Mouse (Mus musculus): ENCODE data around the gene Trim2. TPM values are rescaled to one million over a fixed set of nuclear protein-coding genes. Genes with fewer than 3 reads are reported as not detected.

Gene Trim2
- polyA plus RNA-seq (2016; fragmentation: Nextera tagmentation; extraction: Ambion mirVana), result 176 and 184 TPM in 2 replicates

- peak within 1 kb of the TSS; percentile 47 for H3K4me3 ChIP-seq
These were observed at the start of gene Trim2 for GRCm38 (mm10) chr3:84306777-84307176. TSS of gene Trim2 (minus strand) at chr3:84306877.

GRCm38 (mm10) chr3:84355930-84356689, 49.4 kb upstream of the Trim2 start:
- Histone ChIP-seq H3K27ac (replicated peaks) (no peak overlapping the region), H3K27me3 (peaks cover 4% of the 10 kb centered on the region; the same call in 1 of the 2 replicates), H3K4me1 (peaks cover 7% of the 10 kb centered on the region; the same call in 1 of the 2 replicates), H3K9ac (replicated peaks) (no peak overlapping the region), H3K9me3 (no peaks in the 10 kb centered on the region), H3K4me3 (no peak overlapping the region), H3K36me3 (no peaks in the 10 kb centered on the region), H3K4me2 (replicated peaks) (no peak overlapping the region)
- 52% methylated on average over 12 of the region's 12 CpGs for WGBS
- no peak for ATAC-seq (ENCODE audit: low FRiP score, low read depth)

More at GRCm38 (mm10) chr3:84306777-84307176, at the start of gene Trim2:
- no peak within 1 kb of the TSS for H3K9ac ChIP-seq (replicated peaks)
- 0 out of 2 replicates have a peak, but pooled peaks cover under 1% of the 10 kb centered on the region for H3K27me3 ChIP-seq
- WGBS, result 87% methylated on average over 3 of the region's 3 CpGs
- H3K9me3 ChIP-seq, result 0 out of 2 replicates have a peak, but pooled peaks cover 8% of the 10 kb centered on the region
- H3K27ac ChIP-seq (replicated peaks), result peak within 1 kb of the TSS; percentile 90
- peak within 1 kb of the TSS; percentile 79 for H3K4me2 ChIP-seq (replicated peaks)
- no peak for ATAC-seq (ENCODE audit: low FRiP score, low read depth)
- H3K4me1 ChIP-seq, result peaks cover 32% of the 10 kb centered on the region
- H3K36me3 ChIP-seq, result no peaks in the 10 kb centered on the region

GRCm38 (mm10) chr3:84352353-84353034, 45.8 kb upstream of the Trim2 start:
- H3K9ac ChIP-seq (replicated peaks), result no peak overlapping the region
- no peaks in the 10 kb centered on the region for H3K9me3 ChIP-seq
- H3K27me3 ChIP-seq, result peaks cover 17% of the 10 kb centered on the region
- H3K27ac ChIP-seq (replicated peaks), result no peak overlapping the region
- 40% methylated on average over 5 of the region's 5 CpGs for WGBS
- H3K36me3 ChIP-seq, result no peaks in the 10 kb centered on the region
- peaks cover 13% of the 10 kb centered on the region; the same call in 1 of the 2 replicates for H3K4me1 ChIP-seq
- H3K4me2 ChIP-seq (replicated peaks), result no peak overlapping the region
- H3K4me3 ChIP-seq, result no peak overlapping the region
- ATAC-seq (ENCODE audit: low FRiP score, low read depth), result 0 out of 2 replicates have a peak, but pooled peaks have one; percentile 58

GRCm38 (mm10) chr3:84350311-84350710, 43.6 kb upstream of the Trim2 start:
- Histone ChIP-seq H3K9me3 (no peaks in the 10 kb centered on the region), H3K4me3 (no peak overlapping the region), H3K4me2 (replicated peaks) (no peak overlapping the region), H3K9ac (replicated peaks) (no peak overlapping the region), H3K27me3 (peaks cover 24% of the 10 kb centered on the region), H3K36me3 (no peaks in the 10 kb centered on the region), H3K27ac (replicated peaks) (no peak overlapping the region), H3K4me1 (peaks cover 11% of the 10 kb centered on the region)
- ATAC-seq (ENCODE audit: low FRiP score, low read depth), result no peak
- 76% methylated on average over 6 of the region's 6 CpGs for WGBS

- ATAC-seq (ENCODE audit: low FRiP score, low read depth), result no peak
- H3K9ac ChIP-seq (replicated peaks), result no peak overlapping the region
- H3K27me3 ChIP-seq, result peaks cover 24% of the 10 kb centered on the region
- no peak overlapping the region for H3K4me2 ChIP-seq (replicated peaks)
- H3K36me3 ChIP-seq, result no peaks in the 10 kb centered on the region
- H3K4me1 ChIP-seq, result peaks cover 15% of the 10 kb centered on the region
- H3K9me3 ChIP-seq, result no peaks in the 10 kb centered on the region
- WGBS, result 94% methylated on average over 10 of the region's 10 CpGs
- no peak overlapping the region for H3K27ac ChIP-seq (replicated peaks)
- no peak overlapping the region for H3K4me3 ChIP-seq
These were observed 43.1 kb upstream of the Trim2 start for GRCm38 (mm10) chr3:84349771-84350170.

GRCm38 (mm10) chr3:84347426-84347825, 40.7 kb upstream of the Trim2 start:
- Histone ChIP-seq H3K27ac (replicated peaks) (no peak overlapping the region), H3K4me3 (no peak overlapping the region), H3K27me3 (peaks cover 20% of the 10 kb centered on the region; the same call in 1 of the 2 replicates), H3K9me3 (no peaks in the 10 kb centered on the region), H3K36me3 (no peaks in the 10 kb centered on the region), H3K4me1 (peaks cover 16% of the 10 kb centered on the region), H3K4me2 (replicated peaks) (no peak overlapping the region), H3K9ac (replicated peaks) (no peak overlapping the region)
- ATAC-seq (ENCODE audit: low FRiP score, low read depth), result no peak
- WGBS, result 77% methylated on average over 4 of the region's 4 CpGs

- Histone ChIP-seq H3K9ac (replicated peaks) (no peak overlapping the region), H3K4me2 (replicated peaks) (no peak overlapping the region), H3K27me3 (peaks cover 22% of the 10 kb centered on the region; the same call in 1 of the 2 replicates), H3K4me1 (peaks cover 16% of the 10 kb centered on the region), H3K36me3 (no peaks in the 10 kb centered on the region), H3K27ac (replicated peaks) (no peak overlapping the region), H3K4me3 (no peak overlapping the region), H3K9me3 (no peaks in the 10 kb centered on the region)
- WGBS, result 33% methylated on average over 10 of the region's 10 CpGs
- no peak for ATAC-seq (ENCODE audit: low FRiP score, low read depth)
These were observed 39.9 kb upstream of the Trim2 start for GRCm38 (mm10) chr3:84346456-84347150.

- WGBS, result 47% methylated on average over 6 of the region's 6 CpGs
- no peaks in the 10 kb centered on the region for H3K36me3 ChIP-seq
- no peak; the same call in 1 of the 2 replicates for ATAC-seq (ENCODE audit: low FRiP score, low read depth)
- peaks cover 22% of the 10 kb centered on the region; the same call in 1 of the 2 replicates for H3K27me3 ChIP-seq
- H3K27ac ChIP-seq (replicated peaks), result no peak overlapping the region
- 0 out of 2 replicates have a peak overlapping the region, but pooled peaks have one; percentile 31 for H3K9ac ChIP-seq (replicated peaks)
- H3K9me3 ChIP-seq, result no peaks in the 10 kb centered on the region
- H3K4me1 ChIP-seq, result peaks cover 23% of the 10 kb centered on the region
- 0 out of 2 replicates have a peak overlapping the region, but pooled peaks have one; percentile 37 for H3K4me3 ChIP-seq
- H3K4me2 ChIP-seq (replicated peaks), result peak overlapping the region; percentile 73
These were observed 38.9 kb upstream of the Trim2 start for GRCm38 (mm10) chr3:84345646-84345980.

- Histone ChIP-seq H3K9ac (replicated peaks) (0 out of 2 replicates have a peak overlapping the region, but pooled peaks have one; percentile 31), H3K36me3 (no peaks in the 10 kb centered on the region), H3K27ac (replicated peaks) (no peak overlapping the region), H3K27me3 (peaks cover 16% of the 10 kb centered on the region; the same call in 1 of the 2 replicates), H3K9me3 (no peaks in the 10 kb centered on the region), H3K4me3 (peak overlapping the region; percentile 37), H3K4me2 (replicated peaks) (peak overlapping the region; percentile 73), H3K4me1 (peaks cover 20% of the 10 kb centered on the region)
- WGBS, result 14% methylated on average over 28 of the region's 28 CpGs
- peak; percentile 39; the same call in 1 of the 2 replicates for ATAC-seq (ENCODE audit: low FRiP score, low read depth)
These were observed 38.3 kb upstream of the Trim2 start for GRCm38 (mm10) chr3:84344725-84345645.

GRCm38 (mm10) chr3:84343101-84343500, 36.4 kb upstream of the Trim2 start:
- H3K36me3 ChIP-seq, result no peaks in the 10 kb centered on the region
- 92% methylated on average over 9 of the region's 9 CpGs for WGBS

GRCm38 (mm10) chr3:84341811-84342210, 35.1 kb upstream of the Trim2 start:
- 66% methylated on average over 7 of the region's 7 CpGs for WGBS
- Histone ChIP-seq H3K4me3 (no peak overlapping the region), H3K9me3 (no peaks in the 10 kb centered on the region), H3K27me3 (peaks cover 9% of the 10 kb centered on the region; the same call in 1 of the 2 replicates), H3K4me2 (replicated peaks) (no peak overlapping the region), H3K9ac (replicated peaks) (no peak overlapping the region), H3K36me3 (no peaks in the 10 kb centered on the region), H3K27ac (replicated peaks) (no peak overlapping the region), H3K4me1 (peaks cover 20% of the 10 kb centered on the region)
- ATAC-seq (ENCODE audit: low FRiP score, low read depth), result no peak

More at GRCm38 (mm10) chr3:84343101-84343500, 36.4 kb upstream of the Trim2 start:
- Histone ChIP-seq H3K9ac (replicated peaks) (no peak overlapping the region), H3K9me3 (no peaks in the 10 kb centered on the region), H3K4me1 (peaks cover 20% of the 10 kb centered on the region), H3K27ac (replicated peaks) (no peak overlapping the region), H3K4me2 (replicated peaks) (no peak overlapping the region), H3K27me3 (peaks cover 13% of the 10 kb centered on the region; the same call in 1 of the 2 replicates), H3K4me3 (no peak overlapping the region)
- ATAC-seq (ENCODE audit: low FRiP score, low read depth), result no peak
